Mouse (Mus musculus): ENCODE data around the gene Jazf1. TPM values are rescaled to one million over a fixed set of nuclear protein-coding genes. Genes with fewer than 3 reads are reported as not detected.
A peak's percentile ranks its signal among the peaks of the same experiment; 100 is the strongest.

The Jazf1 gene
- 0.74 and 1.6 TPM in 2 replicates for total RNA-seq (2014; rRNA removed)
- polyA plus RNA-seq (2012; rRNA removed) = 0.29 and 0.48 TPM in 2 replicates

- Histone ChIP-seq H3K27me3 (ENCODE audit: control insufficient read depth, insufficient read depth, low read length) (no peaks in the 10 kb centered on the region), H3K4me1 (ENCODE audit: control insufficient read depth, insufficient read depth, low read length) (0 out of 2 replicates have a peak, but pooled peaks cover 3% of the 10 kb centered on the region), H3K36me3 (ENCODE audit: control insufficient read depth, insufficient read depth, low read length) (no peaks in the 10 kb centered on the region), H3K27ac (replicated peaks; ENCODE audit: insufficient read depth, low read depth, low read length) (no peak within 1 kb of the TSS), H3K4me3 (ENCODE audit: insufficient read depth, low read depth, low read length) (peak within 1 kb of the TSS; percentile 81), H3K9ac (ENCODE audit: low read depth, low read length) (peak within 1 kb of the TSS; percentile 79), H3K79me2 (ENCODE audit: control insufficient read depth, insufficient read depth, low read length) (no peaks in the 10 kb centered on the region)
- TF ChIP-seq CTCF (IDR thresholded peaks at IDR 0.05; ENCODE audit: low read depth, low read length) (no peak), POLR2A (IDR thresholded peaks at IDR 0.05; ENCODE audit: extremely low read depth, insufficient read depth, low read length) (no peak)
- 11% methylated on average over 123 of the region's 133 CpGs for WGBS
- DNase-seq (ENCODE audit: extremely low read depth, low read depth, low spot score) = no peak
Observed at GRCm38 (mm10) chr6:53067989-53068874, at the start of gene Jazf1. TSS of gene Jazf1 (minus strand) at chr6:53068631.

- no peak for TF ChIP-seq POLR2A (IDR thresholded peaks at IDR 0.05; ENCODE audit: extremely low read depth, insufficient read depth, low read length)
- no peak for TF ChIP-seq CTCF (IDR thresholded peaks at IDR 0.05; ENCODE audit: low read depth, low read length)
- Histone ChIP-seq H3K27me3 (ENCODE audit: control insufficient read depth, insufficient read depth, low read length) (no peaks in the 10 kb centered on the region), H3K27ac (replicated peaks; ENCODE audit: insufficient read depth, low read depth, low read length) (no peak overlapping the region), H3K4me1 (ENCODE audit: control insufficient read depth, insufficient read depth, low read length) (no peaks in the 10 kb centered on the region), H3K36me3 (ENCODE audit: control insufficient read depth, insufficient read depth, low read length) (no peaks in the 10 kb centered on the region), H3K9ac (ENCODE audit: low read depth, low read length) (no peak overlapping the region), H3K79me2 (ENCODE audit: control insufficient read depth, insufficient read depth, low read length) (no peaks in the 10 kb centered on the region), H3K4me3 (ENCODE audit: insufficient read depth, low read depth, low read length) (no peak overlapping the region)
- WGBS = 51% methylated on average over 1 of the region's 1 CpGs
- DNase-seq (ENCODE audit: extremely low read depth, low read depth, low spot score) = peak; percentile 12
Observed at GRCm38 (mm10) chr6:53117855-53118254, 49.4 kb upstream of the Jazf1 start.

GRCm38 (mm10) chr6:53086879-53087278 is 18.4 kb upstream of the Jazf1 start:
- no peaks in the 10 kb centered on the region for H3K36me3 ChIP-seq (ENCODE audit: control insufficient read depth, insufficient read depth, low read length)
- WGBS = 62% methylated on average over 4 of the region's 4 CpGs

GRCm38 (mm10) chr6:53081241-53081640 is 12.8 kb upstream of the Jazf1 start:
- 77% methylated on average over 4 of the region's 4 CpGs for WGBS

More at GRCm38 (mm10) chr6:53086879-53087278, 18.4 kb upstream of the Jazf1 start:
- Histone ChIP-seq H3K4me1 (ENCODE audit: control insufficient read depth, insufficient read depth, low read length) (no peaks in the 10 kb centered on the region), H3K9ac (ENCODE audit: low read depth, low read length) (no peak overlapping the region), H3K27me3 (ENCODE audit: control insufficient read depth, insufficient read depth, low read length) (no peaks in the 10 kb centered on the region; the same call in 1 of the 2 replicates), H3K27ac (replicated peaks; ENCODE audit: insufficient read depth, low read depth, low read length) (no peak overlapping the region), H3K79me2 (ENCODE audit: control insufficient read depth, insufficient read depth, low read length) (no peaks in the 10 kb centered on the region), H3K4me3 (ENCODE audit: insufficient read depth, low read depth, low read length) (no peak overlapping the region)
- TF ChIP-seq CTCF (IDR thresholded peaks at IDR 0.05; ENCODE audit: low read depth, low read length) (no peak), POLR2A (IDR thresholded peaks at IDR 0.05; ENCODE audit: extremely low read depth, insufficient read depth, low read length) (no peak)
- DNase-seq (ENCODE audit: extremely low read depth, low read depth, low spot score) = no peak

GRCm38 (mm10) chr6:53078671-53079070 is 10.2 kb upstream of the Jazf1 start:
- TF ChIP-seq POLR2A (IDR thresholded peaks at IDR 0.05; ENCODE audit: extremely low read depth, insufficient read depth, low read length) (no peak), CTCF (IDR thresholded peaks at IDR 0.05; ENCODE audit: low read depth, low read length) (no peak)
- WGBS = 22% methylated on average over 2 of the region's 2 CpGs
- DNase-seq (ENCODE audit: extremely low read depth, low read depth, low spot score) = peak; percentile 8

More at GRCm38 (mm10) chr6:53081241-53081640, 12.8 kb upstream of the Jazf1 start:
- Histone ChIP-seq H3K4me1 (ENCODE audit: control insufficient read depth, insufficient read depth, low read length) (no peaks in the 10 kb centered on the region), H3K27ac (replicated peaks; ENCODE audit: insufficient read depth, low read depth, low read length) (no peak overlapping the region), H3K79me2 (ENCODE audit: control insufficient read depth, insufficient read depth, low read length) (no peaks in the 10 kb centered on the region), H3K9ac (ENCODE audit: low read depth, low read length) (no peak overlapping the region), H3K4me3 (ENCODE audit: insufficient read depth, low read depth, low read length) (no peak overlapping the region), H3K27me3 (ENCODE audit: control insufficient read depth, insufficient read depth, low read length) (no peaks in the 10 kb centered on the region; the same call in 1 of the 2 replicates), H3K36me3 (ENCODE audit: control insufficient read depth, insufficient read depth, low read length) (no peaks in the 10 kb centered on the region)
- TF ChIP-seq CTCF (IDR thresholded peaks at IDR 0.05; ENCODE audit: low read depth, low read length) = no peak
- no peak for TF ChIP-seq POLR2A (IDR thresholded peaks at IDR 0.05; ENCODE audit: extremely low read depth, insufficient read depth, low read length)
- no peak for DNase-seq (ENCODE audit: extremely low read depth, low read depth, low spot score)

More at GRCm38 (mm10) chr6:53078671-53079070, 10.2 kb upstream of the Jazf1 start:
- Histone ChIP-seq H3K4me3 (ENCODE audit: insufficient read depth, low read depth, low read length) (no peak overlapping the region), H3K27ac (replicated peaks; ENCODE audit: insufficient read depth, low read depth, low read length) (no peak overlapping the region), H3K9ac (ENCODE audit: low read depth, low read length) (no peak overlapping the region), H3K4me1 (ENCODE audit: control insufficient read depth, insufficient read depth, low read length) (no peaks in the 10 kb centered on the region), H3K36me3 (ENCODE audit: control insufficient read depth, insufficient read depth, low read length) (no peaks in the 10 kb centered on the region), H3K27me3 (ENCODE audit: control insufficient read depth, insufficient read depth, low read length) (no peaks in the 10 kb centered on the region; the same call in 1 of the 2 replicates), H3K79me2 (ENCODE audit: control insufficient read depth, insufficient read depth, low read length) (no peaks in the 10 kb centered on the region)
